Mouse (Mus musculus): Measurements from ENCODE around the gene Hist1h2ad.
"Not testable (repeated sequence)": the region's sequence is repeated elsewhere in the genome, so short reads cannot be mapped to it uniquely, and the experiment has no call there.

- TF ChIP-seq EP300, CTCF (IDR thresholded peaks at IDR 0.05): not testable (repeated sequence)
Measured at GRCm38 (mm10) chr13:23622175-23622671, 48.0 kb downstream of the Hist1h2ad start, which contains the start of gene Hist1h1e.

Data from lung, postnatal 0 days (tissue).